Mouse (Mus musculus) kidney, postnatal 14 days (tissue): ENCODE data around the gene Ahsa2.
"Not testable (repeated sequence)": the region's sequence is repeated elsewhere in the genome, so short reads cannot be mapped to it uniquely, and the experiment has no call there.

Experiments used
- DNase-seq: peaks from one replicate; pipeline ENCODE4 v3.0.0; 2022; ENCODE audit warnings: mixed read lengths

The Ahsa2 gene

DNA sequence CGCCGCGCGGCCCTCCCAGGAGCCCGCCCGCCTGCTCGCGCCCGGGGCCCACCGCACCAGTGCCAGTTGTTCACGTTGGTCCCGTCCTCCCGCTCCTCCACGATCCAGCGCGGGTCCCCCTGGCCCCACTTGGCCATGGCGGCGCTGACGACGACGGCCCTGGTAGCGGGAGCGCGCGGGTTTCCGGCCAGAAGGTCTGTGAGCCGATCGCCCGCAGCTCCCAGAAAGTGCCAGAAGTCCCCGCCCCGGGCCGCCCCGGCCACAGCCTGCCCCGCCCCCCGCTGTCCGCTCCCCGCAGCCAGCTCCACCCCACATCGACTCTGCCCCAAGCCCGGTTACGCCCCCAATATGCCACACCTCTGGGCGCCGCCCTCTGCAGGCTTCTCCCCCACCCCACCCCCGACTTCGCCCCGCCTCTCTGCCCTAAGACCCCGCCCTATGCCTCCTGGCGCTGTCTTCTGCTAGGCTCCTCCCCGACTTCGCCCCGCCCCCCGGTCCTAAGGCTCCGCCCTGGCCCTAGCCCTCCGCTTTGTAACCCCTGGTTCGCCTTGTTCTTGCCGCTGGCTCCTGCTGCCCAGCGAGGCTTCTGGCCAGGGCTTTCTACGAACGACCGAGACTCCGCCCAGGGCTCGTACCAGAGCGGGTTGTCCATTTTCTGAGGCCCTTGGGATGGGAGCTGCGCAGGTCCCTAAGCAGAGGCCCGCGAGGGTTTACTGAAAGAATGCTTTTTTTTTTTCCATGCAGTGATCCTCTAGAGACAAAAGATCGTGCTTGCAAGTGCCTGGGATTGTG, at the start of gene Ahsa2:
Gene Ahsa2, minus strand, starts transcription at position 313 of the 792 bp plus-strand sequence.
- DNase-seq, result peak; percentile 98

DNA sequence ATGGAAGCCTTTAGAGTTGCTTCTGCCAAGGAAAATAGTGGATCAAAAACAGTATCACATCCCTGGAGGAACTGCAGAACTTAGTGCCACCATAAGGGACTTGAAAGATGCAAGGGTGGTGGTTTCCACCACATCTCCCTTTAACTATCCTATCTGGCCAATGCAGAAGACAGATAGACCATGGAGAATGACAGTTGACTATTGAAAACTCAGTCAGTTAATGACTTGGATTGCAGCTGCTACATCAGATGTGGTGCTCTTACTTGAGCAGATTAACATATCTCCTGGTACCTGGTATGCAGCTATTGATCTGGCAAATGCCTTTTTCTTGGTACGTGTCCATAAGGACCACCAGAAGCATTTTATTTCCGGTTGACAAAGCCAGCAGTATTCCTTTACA, 39.6 kb upstream of the Ahsa2 start:
- no peak for DNase-seq

DNA sequence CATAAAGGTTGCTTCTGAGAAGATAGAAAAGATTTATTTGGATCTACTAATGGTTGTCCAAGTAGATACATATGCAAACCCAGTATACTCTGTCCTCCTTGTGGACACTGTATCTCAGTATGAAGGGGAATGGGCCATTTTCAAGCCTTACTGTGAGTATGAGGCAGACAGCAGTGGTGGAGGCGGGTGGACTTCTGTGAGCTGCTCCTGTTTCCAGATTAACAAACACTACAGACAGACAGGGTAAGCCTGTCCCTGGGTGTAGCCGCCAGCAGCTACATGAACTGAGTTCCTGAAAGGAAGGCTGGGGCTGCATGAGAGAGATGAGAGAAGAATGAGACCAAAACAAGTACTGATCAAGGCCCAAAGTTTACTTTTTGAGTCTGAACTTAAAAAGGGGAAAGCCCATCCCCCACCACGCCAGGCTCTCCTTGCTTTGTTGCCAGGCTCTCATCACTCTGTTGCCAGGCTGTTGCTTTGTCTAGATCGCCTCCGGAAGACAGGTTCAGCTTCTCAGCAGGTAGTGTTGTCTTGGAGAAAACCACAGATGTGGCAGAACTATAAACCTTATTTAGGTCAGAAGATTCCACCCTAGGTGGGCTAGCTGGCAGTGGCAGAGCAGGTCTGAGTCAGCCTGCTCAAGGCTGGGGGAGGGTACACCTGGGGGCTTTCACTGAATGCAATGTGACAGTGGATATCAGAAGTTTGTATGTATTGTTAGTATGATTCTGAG, 22.8 kb upstream of the Ahsa2 start, which contains the start of gene 1700093K21Rik:
Gene 1700093K21Rik, minus strand, starts transcription at position 683 of the 733 bp plus-strand sequence.
- DNase-seq, result no peak

DNA sequence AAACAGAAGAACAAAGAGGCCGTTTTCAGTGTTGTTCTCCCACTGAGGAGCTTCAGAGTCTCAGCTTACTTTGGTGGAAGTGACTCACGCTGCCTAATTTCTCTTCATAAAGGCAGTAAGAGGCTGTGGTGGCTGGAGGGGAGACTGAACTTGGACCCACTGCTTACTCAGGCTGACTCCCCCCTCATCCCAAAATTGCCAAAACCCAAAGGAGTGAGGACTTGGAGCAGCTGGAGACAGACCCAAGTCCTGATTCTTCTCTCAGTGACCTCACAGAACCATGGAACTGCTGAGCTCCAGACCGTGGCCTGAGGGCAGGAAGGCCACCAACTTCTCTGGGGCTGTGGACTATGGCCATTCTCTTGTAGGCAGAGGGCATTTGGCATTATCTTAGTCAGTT, 21.2 kb upstream of the Ahsa2 start:
- no peak for DNase-seq

DNA sequence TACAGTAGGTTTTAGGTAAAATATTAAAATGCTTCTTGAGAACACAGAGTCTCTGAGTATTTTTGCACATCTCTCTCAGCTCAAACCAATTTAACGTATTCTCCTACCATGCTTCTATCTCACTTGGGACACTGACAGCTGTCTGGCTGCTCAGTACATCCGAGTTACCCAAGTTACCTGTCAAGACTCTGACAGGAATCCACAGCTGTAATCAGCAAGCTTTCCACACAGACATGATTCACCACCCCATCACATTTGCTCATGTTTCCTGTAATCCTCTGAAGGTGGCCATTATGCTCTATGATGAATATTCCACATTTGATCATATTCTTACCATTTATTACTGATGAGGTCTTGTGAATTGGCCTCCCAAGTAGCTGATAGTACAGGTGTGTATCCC, 17.5 kb upstream of the Ahsa2 start:
- DNase-seq, result no peak

DNA sequence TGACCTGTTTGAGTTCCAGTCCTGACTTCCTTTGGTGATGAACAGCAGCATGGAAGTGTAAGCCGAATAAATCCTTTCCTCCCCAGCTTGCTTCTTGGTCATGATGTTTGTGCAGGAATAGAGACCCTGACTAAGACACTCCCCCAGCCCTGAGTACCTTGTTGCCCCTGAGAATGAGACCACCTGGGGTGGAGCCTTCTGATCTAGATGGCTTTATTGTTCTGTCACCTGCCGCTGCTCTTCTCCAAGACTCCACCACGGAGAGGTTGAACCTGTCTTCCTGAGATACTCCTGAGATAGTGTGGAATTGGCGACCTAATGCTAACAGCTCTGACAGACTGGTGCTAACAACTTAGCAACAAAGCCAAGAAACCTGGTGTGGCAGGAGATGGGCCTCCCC, 17.0 kb upstream of the Ahsa2 start:
- DNase-seq, result not testable (repeated sequence)

DNA sequence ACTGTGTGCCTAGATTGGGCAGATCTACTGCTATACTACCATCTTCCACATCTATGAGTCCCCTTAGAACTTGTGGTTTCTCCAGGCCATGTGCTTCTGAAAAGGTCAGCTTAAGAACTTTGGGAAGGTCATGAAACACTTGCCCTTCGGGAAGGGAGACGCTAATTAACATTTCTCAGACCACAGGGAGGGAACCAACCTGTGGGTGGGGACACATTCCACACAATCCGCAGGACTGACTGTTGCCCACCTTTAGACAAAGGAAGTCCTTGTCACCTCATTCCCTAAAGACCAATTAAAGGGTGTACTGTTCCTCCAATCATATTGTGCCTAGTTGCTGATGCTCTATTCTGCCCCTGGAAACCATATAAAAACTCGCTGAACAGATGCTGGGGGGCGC, 7.0 kb upstream of the Ahsa2 start:
- DNase-seq, result not testable (repeated sequence)

DNA sequence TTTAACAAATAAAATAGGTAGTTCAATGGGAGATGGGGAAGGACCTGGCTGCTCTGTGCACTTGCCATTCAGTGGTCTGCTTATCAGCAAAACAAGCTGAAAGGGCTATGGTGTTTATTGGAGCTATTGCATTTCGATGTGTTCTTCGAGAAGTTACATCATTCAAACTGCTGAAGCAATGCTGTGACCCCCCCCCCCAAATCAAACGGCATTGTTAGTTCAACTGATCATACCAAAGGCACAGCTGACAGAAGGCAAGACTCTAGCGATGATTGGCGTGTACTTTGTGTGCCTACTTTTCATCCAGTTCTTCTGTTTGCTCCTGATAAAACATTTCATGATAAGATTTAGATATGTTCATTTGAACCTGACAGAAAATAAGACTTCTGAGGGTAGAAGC, 779 bp upstream of the Ahsa2 start:
- DNase-seq, result no peak

DNA sequence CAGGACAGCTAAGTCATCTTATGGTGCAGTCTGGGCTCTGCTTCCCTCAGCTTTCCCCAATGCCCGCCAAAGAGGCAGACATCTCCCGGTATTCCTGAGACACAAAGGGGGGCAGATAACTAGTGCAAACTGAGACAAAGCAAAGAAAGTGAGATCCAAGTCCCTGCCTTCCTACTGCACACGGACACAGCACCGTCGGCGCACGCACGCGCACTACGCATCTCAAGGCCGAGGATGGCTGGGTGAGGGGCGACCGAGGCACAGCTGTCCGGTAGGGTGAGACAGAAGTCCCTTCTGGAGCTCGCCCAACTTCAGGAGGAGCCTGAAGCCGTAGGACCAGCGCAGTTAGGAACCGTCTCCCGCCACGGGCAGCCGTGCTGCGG, 504 bp downstream of the Ahsa2 start:
- DNase-seq, result peak; percentile 77

DNA sequence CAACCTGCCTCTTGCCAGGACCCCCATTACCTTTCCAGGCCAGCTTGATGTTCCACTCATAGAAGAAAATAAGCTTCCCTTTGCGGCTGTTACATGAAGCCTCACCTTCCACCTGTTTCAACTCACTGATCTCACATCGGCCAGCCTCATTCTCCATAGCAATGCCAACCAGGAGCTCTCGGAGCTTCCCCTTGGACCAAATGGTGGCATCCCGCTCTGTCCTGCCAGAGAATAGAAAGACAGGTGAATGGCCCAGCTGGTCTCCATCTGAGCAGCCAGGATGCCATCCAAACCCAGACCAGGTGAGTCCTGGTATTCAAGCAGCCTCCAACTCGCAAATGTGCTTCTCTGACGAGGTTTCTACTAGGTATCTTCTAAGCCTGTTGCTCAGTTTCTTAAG, 1.2 kb downstream of the Ahsa2 start:
- peak; percentile 4 for DNase-seq

DNA sequence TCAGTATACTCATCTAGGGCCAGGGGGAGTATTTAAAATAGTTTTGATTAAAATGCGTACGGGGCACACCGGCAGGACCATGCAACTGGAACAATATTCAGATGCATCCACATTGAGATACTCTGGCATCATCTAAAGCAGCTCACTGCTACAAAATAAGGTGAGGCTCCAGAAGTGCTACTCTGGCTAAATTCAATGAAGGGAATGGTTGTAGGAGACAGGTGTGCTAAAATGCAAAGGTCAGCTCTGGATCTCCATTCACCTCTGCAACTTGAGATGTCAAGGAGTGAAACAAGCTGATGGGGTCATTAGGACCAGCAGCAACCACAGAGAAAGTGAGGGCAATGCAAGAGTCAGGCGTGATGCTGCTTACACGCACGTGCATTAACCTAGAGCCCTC, 2.6 kb downstream of the Ahsa2 start:
- DNase-seq, result no peak

DNA sequence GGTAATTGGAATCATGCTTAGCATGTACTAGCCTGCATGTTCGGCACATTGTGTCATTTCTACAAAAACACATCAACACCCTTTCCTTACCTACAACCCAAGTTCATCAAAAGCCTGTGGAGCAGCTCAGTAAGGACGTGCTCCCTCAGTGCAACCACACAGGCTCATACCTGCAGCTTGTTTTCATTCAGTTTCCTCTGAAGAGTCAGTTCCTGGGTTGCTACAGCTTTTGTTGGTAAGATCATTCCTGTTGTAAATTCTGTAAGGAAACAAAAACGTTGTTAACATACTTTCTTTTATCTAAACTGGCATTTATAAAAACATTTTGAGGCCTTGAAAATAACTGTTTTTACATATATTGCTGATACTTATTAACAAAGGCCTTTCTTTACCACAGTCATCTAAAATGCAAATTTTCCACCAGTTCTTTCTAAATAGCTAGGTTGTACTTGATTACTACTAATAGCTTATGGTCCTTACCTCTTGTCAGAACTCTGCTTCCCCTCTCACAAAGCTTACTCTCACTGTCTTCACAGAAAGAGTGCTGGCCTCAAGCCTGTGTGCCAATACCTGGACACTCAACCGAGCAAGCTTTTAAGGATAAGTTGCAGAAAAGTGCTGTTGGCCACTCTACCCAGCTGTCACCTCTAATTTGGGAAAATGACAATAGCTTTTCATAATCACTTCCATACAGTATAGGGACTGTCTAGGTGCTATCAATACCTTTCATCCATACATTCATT, 5.6 kb downstream of the Ahsa2 start:
- DNase-seq, result no peak

DNA sequence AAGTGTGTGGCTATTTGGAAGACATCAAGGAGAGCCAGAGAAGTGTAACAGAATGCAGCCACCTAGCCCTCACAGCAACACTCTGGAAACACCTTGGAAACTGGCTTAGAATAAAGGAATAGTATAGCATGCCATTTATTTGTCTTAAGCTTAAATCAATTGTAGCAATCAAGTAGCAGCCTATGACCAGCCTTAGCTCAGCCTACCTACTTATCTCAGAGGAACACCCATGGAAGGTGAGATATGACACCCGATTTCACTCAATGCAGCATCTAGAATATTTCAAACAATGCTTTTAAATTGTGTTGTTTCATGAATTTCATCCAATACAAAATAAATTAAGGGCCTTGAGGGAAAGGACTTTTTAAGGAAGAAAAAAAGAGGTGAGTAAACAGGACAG, 7.9 kb downstream of the Ahsa2 start:
- no peak for DNase-seq

DNA sequence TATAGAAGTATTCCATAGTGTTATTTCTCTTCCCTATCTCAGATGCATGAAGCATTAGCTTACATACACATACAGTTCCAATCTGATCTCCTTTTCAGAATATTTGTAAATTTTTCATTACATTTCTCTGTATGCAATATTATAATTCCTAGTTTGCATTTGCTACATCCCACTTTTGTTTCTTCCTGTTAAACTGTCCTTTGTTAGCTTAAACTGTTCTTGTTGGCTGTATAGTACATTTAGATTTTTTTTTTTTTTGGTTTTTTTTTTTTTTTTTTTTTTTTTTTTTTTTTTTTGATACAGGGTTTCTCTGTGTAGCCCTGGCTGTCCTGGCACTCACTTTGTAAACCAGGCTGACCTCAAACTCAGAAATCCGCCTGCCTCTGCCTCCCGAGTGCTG, 32.0 kb downstream of the Ahsa2 start:
- not testable (repeated sequence) for DNase-seq
